Mouse (Mus musculus) monocyte, adult 2 months (primary cell): ENCODE results near the gene Tnfrsf18.
A peak's percentile ranks its signal among the peaks of the same experiment; 100 is the strongest.

Experiments
- DNase-seq, 2 experiments: peaks; one replicate each; pipeline ENCODE4 v3.0.0; 2022; ENCODE audit warnings: low spot score in 2 of 2, low read depth in 1 of 2

Gene Tnfrsf18

DNA sequence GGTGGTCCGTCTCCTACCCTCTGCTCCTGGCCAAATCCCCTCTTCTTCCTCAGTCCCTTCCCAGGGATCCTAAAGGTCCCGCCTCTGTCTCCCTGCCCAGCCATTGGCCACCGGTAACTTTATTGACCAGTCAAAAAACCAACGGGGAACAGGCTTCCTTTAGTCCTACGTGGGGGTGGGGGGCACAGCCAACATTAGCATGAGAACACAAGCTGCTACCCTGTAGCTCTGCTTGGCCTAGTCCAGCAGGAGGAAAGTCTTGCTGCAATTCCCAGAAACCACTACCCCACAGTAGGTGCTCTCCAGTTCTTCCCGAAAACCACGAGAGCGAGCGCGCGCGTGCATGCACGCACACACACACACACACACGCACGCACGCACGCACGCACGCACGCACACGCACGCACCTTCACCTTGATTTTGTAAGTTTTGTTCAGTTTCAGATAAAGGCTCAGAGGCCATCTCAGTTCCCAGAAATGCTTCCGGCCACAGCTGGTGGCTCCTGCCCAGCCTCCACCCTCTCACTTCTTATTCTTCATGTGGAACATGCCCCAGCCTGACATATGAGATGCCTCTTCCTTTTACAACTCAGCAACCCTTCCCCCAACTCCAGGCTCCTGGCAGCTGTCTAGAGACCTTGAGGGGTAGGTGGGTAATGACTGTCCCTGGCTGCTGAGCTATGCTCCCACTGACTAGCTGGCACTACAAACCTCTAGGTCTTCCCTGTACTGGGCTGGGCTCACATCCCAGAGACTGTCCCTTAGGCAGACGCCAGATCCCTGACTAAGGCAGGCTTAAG is 5.8 kb downstream of the Tnfrsf18 start:
- DNase-seq, result peak in 1 of 2 experiments; percentile 14

DNA sequence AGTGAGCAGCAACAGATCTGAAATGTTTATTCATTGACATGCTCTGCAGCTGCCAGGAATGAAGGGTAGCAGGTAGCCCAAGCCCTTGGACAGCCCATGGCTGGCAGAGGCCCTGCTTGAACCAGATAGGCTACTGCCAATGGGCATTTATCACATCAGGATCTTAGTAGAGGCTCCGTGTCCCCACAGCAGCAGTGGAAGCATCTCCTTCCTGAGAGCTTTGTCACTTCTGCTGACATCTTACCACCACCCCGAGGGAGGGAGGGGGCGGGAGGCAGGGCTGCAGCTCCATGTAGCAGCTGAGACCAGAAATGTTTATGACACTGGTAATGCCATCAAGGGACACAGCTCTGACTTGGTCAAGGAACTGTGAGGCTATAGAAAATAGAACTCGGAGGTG is 6.9 kb downstream of the Tnfrsf18 start:
- no peak for DNase-seq

- peak; percentile 14 to 16 for DNase-seq
Observed at GRCm38 (mm10) chr4:156033476-156034119, 7.6 kb downstream of the Tnfrsf18 start.

DNA sequence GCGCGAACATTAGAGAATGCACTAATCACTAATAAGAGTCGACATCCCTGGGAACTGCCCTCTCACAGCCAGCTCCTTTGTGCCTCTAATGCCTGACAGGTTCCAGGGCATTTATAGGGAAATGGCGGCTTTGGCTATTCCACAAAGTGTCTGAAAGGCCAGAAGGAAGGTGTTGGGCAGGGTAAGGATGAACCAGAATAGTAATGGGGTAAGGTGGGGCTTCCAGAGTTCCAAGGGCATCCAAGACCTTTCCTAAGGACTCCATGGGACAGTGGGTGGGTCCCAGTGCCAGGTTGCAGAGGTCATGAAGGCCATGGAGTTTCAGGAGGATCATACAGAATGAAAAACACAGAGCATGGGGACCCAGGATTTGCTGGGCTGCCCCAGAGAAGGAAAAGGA is 8.3 kb downstream of the Tnfrsf18 start:
- DNase-seq, result no peak

GRCm38 (mm10) chr4:156034901-156035300 is 8.9 kb downstream of the Tnfrsf18 start:
- no peak for DNase-seq

- no peak for DNase-seq
Observed at GRCm38 (mm10) chr4:156044754-156045153, 18.8 kb downstream of the Tnfrsf18 start.

GRCm38 (mm10) chr4:156049779-156050178 is 23.8 kb downstream of the Tnfrsf18 start:
- DNase-seq, result no peak

DNA sequence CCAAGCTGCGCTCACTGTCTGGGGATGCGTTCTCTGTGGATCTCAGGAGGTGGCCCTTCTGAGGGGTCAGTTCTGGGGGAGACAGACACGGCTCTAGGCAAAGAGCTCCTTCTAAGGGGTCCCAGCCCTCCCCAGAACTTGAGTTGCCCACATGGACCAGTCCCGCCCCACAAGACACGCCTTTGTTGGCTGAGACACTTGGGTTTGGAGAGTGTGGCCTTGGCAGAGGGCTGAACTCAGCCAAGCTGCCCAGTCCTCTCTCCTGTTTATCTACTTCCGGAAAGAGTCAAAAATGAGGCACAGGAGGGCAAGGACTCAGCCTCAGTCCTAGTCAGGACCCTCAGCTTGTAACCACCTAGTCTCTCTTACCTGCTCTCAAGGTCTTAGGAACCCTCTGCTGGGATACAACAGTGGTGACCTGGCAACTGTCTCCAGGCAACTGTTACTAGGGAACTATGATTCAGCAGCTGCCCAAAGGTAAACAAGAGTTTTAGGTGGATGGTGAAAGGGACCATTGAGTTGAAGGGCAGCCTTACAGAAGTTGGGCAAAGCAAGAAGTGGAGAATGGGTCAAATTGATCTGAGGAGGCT is 24.5 kb downstream of the Tnfrsf18 start:
- DNase-seq, result no peak

DNA sequence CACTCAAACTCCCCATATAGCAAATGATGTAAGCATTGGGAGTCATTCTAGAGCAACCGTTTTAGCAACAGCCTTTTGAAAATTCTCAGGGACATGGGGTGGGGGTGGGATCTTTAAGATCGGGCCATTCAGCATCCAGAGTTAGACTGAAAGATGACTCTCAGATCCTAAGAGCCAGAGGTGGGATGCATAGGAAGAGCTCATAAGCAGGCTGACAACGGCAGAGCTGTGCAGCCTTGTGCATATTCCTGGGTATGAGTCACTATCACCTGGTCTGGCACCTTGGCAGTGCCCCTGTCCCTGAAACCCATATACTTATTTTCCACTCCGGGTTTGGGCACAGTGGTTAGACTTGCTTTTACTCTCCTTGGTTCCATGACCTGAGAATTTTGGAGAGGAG is 27.1 kb downstream of the Tnfrsf18 start:
- DNase-seq, result no peak

DNA sequence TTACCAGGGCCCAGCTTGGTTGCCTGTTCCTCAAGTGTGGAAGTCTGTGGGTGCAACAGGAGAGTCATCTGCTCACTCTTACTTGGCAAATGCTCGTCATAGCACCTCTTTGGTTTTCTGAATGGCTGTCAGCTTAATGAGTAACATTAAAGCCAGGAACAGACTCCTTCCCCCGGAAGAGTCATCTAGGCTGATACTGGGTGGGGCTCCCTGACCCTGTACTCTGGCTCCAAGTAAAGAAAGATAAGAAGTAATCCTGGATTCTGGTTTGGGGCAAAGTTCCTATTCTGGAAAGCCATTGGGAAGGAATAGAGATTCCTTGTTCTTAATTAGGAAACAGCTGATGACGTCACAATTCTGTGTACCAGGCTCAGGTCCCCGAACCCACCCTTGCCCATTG is 28.2 kb downstream of the Tnfrsf18 start:
- DNase-seq, result no peak

GRCm38 (mm10) chr4:156054606-156055005 is 28.6 kb downstream of the Tnfrsf18 start:
- DNase-seq, result no peak

GRCm38 (mm10) chr4:156055173-156055572 is 29.2 kb downstream of the Tnfrsf18 start:
- DNase-seq, result no peak

GRCm38 (mm10) chr4:156057702-156058101 is 31.7 kb downstream of the Tnfrsf18 start:
- DNase-seq, result no peak

GRCm38 (mm10) chr4:156058826-156059225 is 32.9 kb downstream of the Tnfrsf18 start:
- no peak for DNase-seq

GRCm38 (mm10) chr4:156059261-156059660 is 33.3 kb downstream of the Tnfrsf18 start, which contains the start of gene Ttll10:
TSS of gene Ttll10 (minus strand) at chr4:156059414.
- no peak for DNase-seq

DNA sequence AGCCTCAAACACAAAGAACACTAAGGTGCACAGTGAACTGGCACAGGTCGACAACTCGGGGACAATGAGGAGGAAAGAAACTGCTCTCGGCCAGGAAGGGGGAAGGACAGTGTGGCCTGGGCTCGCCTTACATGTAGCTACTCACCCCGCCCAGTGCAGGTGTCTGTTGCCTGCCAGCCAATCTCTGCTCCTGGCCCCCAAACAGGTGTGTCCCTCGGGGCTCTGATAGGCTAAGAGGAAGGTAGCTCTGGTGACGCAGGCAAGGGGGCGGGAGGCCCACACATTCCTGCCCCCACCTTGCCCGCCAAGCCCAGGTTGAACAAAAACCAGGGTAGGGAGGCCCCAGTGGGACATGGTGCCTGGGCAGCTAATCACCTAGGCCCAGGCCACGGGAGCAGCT is 33.7 kb downstream of the Tnfrsf18 start:
- DNase-seq, result no peak

- no peak for DNase-seq
Observed at GRCm38 (mm10) chr4:156063861-156064509, 38.0 kb downstream of the Tnfrsf18 start.

GRCm38 (mm10) chr4:156064510-156064897 is 38.5 kb downstream of the Tnfrsf18 start:
- DNase-seq, result no peak

DNA sequence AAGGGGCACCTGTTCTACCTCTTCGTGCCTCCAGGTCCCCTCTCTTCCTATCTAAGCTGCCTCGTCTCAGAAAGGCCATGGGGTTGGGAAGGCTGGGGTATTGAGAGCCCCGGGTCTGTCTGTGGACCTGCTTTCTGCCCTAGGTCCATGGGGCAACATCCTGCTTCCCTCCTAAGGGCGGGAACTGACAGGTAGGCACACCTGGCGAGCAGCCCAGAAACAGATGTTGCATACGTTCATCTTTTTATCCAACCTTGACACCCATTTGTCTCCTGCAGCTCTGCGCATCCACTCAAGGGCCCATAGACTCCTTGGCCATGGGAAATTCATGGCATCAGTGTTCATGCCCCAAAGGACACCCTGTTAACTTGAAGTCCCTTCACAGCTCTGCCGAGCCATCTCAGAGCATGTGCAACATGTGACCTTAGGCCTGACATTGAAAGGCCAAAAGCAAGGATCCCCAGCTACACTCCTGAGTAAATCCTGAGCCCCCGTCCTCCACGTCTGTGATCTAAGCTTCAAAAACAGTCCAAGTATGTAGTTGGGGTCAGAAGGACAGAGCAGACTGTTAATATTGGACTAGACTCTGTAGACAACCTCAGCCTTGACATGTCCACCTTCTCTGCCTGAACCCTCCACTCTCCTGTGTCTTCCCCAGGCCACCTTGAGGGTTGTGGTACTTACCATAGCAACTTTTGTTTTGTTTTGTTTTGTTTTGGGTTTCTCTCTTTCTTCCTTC is 39.4 kb downstream of the Tnfrsf18 start:
- DNase-seq, result no peak

DNA sequence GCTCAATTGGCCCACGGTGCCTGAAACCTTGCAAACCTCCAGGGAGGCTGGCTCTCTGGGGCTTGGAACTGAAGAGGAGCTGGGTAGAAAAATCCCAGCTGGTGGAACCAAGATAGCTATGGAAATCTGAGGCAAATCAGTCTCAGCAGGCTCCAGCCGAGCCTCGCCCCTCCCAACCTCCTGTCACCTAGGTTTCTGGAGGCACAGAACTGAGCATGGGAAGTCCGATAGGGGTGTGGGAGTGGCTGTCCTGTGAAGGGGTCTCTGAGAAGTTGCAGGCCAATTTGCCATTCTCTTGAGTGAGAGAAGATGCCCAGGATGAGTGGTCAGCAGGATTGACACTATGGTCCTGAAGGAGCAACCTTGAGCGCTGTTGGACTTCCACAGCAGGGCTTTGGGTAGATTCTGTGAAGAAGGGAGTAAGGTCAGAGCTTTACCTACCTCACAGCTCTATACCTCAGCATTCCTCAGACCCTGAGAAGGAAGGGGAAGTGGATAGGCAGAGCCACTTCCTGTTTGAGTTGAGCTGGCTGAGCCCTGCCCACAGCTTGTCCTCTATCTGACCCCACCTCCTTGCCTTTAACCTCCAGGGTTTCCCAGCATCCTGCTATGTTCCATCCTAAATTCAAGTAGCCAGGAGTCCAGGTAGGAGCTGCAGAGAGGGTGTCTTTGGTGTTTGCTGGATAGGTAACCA is 41.4 kb downstream of the Tnfrsf18 start:
- DNase-seq, result peak; percentile 16 to 23
